Comparison of ENCODE assay signal across 26 mouse cellular contexts in genomic region chr2:127787226-127787625, GRCm38 (mm10). TPM values are rescaled to one million over a fixed set of nuclear protein-coding genes. Genes with fewer than 3 reads are reported as not detected.
DNase-seq lines count a peak whose midpoint lies in the region; ATAC-seq lines count a peak whose summit lies in the region.
"Had no signal": no experiment of that assay in that cellular context is flagged by ENCODE, and none has a peak within 500 bp of the region (broad histone marks: within the 10 kb centered on the region; RNA-seq: fewer than 3 reads in every experiment).

No protein-coding gene starts in this region.

- no peak for ATAC-seq in cerebellum, adult (ENCODE audit: insufficient number of reproducible peaks, low FRiP score, low TSS enrichment)
- no peak for ATAC-seq in midbrain, embryonic 11.5 days (ENCODE audit: low FRiP score)
- ATAC-seq: CD4-positive, CD25-positive, alpha-beta regulatory T cell, adult 4 months; forebrain, embryonic 14.5 days; forebrain, embryonic 16.5 days; Patski had no signal

- H3K36me3 ChIP-seq in midbrain, embryonic 11.5 days (ENCODE audit: control insufficient read depth, insufficient read depth, low read length) = no peaks in the 10 kb centered on the region
- no peaks in the 10 kb centered on the region for H3K36me3 ChIP-seq in midbrain, embryonic 10.5 days
- H3K36me3 ChIP-seq: embryonic facial prominence, embryonic 13.5 days; embryonic facial prominence, embryonic 15.5 days; forebrain, embryonic 10.5 days; forebrain, embryonic 12.5 days had no signal

- no peak overlapping the region for H3K4me3 ChIP-seq in midbrain, embryonic 11.5 days (ENCODE audit: low read depth, low read length)
- H3K4me3 ChIP-seq in midbrain, embryonic 10.5 days = no peak overlapping the region
- H3K4me3 ChIP-seq: embryonic facial prominence, embryonic 13.5 days; embryonic facial prominence, embryonic 15.5 days; erythroblast, embryonic 14.5 days; forebrain, embryonic 12.5 days had no signal

- WGBS in midbrain, embryonic 11.5 days = 92% methylated on average over 5 of the region's 5 CpGs
- WGBS in midbrain, embryonic 10.5 days = 92% methylated on average over 5 of the region's 5 CpGs

- peaks cover 12% of the 10 kb centered on the region for H3K4me1 ChIP-seq in midbrain, embryonic 11.5 days (ENCODE audit: control insufficient read depth, insufficient read depth, low read length)
- H3K4me1 ChIP-seq in midbrain, embryonic 10.5 days = peaks cover 38% of the 10 kb centered on the region

- DNase-seq in cerebellum, adult 9-11 months = peak; percentile 10
- peak; percentile 53 for DNase-seq in midbrain, embryonic 11.5 days (ENCODE audit: low spot score, missing footprints)
- no peak for DNase-seq in midbrain, embryonic 10.5 days (ENCODE audit: low spot score)
- DNase-seq in 416B (ENCODE audit: low read depth) = peak; percentile 6
- no peak for DNase-seq in T-cell, adult 2 months (ENCODE audit: low spot score)
- DNase-seq: adrenal gland, adult 2 months; adrenal gland, postnatal 10 days; adrenal gland, postnatal 25 days; B cell, adult 2 months; cerebellum, adult 18-20 months; cerebellum, adult 8-10 months; cerebellum, postnatal 14 days; cerebellum, postnatal 36 days; embryo, embryonic 11 days had no signal

- H3K27me3 ChIP-seq in midbrain, embryonic 11.5 days (ENCODE audit: control insufficient read depth, insufficient read depth, low read length) = no peaks in the 10 kb centered on the region
- H3K27me3 ChIP-seq in midbrain, embryonic 10.5 days (ENCODE audit: low read depth, poor library complexity, severe bottlenecking) = no peaks in the 10 kb centered on the region
- H3K27me3 ChIP-seq: CH12.LX; embryonic facial prominence, embryonic 13.5 days; embryonic facial prominence, embryonic 15.5 days; forebrain, embryonic 12.5 days; Patski had no signal

- H3K4me2 ChIP-seq in midbrain, embryonic 11.5 days = no peak overlapping the region
- H3K4me2 ChIP-seq: embryonic facial prominence, embryonic 15.5 days had no signal

- H3K27ac ChIP-seq in midbrain, embryonic 11.5 days (ENCODE audit: low read depth, low read length) = no peak overlapping the region
- H3K27ac ChIP-seq in midbrain, embryonic 10.5 days (replicated peaks) = no peak overlapping the region
- H3K27ac ChIP-seq: embryonic facial prominence, embryonic 13.5 days; embryonic facial prominence, embryonic 15.5 days; forebrain, embryonic 10.5 days; forebrain, embryonic 12.5 days had no signal

- H3K9ac ChIP-seq in midbrain, embryonic 11.5 days (ENCODE audit: low read length) = no peak overlapping the region
- H3K9ac ChIP-seq: embryonic facial prominence, embryonic 13.5 days; embryonic facial prominence, embryonic 15.5 days; forebrain, embryonic 12.5 days had no signal

- H3K9me3 ChIP-seq in midbrain, embryonic 11.5 days (ENCODE audit: control insufficient read depth, low read length) = no peaks in the 10 kb centered on the region
- no peaks in the 10 kb centered on the region for H3K9me3 ChIP-seq in midbrain, embryonic 10.5 days (replicated peaks)
- H3K9me3 ChIP-seq: embryonic facial prominence, embryonic 13.5 days; embryonic facial prominence, embryonic 15.5 days; forebrain, embryonic 10.5 days; forebrain, embryonic 12.5 days; G1E had no signal

RNA-seq across cellular contexts. Expression of gene Nphp1, which starts 1.5 kb away (rescaled TPM):
- 35.5 and 36.5 TPM in 2 replicates for polyA plus RNA-seq in midbrain, embryonic 11.5 days (2014; fragmentation: Nextera tagmentation; extraction: Ambion mirVana)
- polyA plus RNA-seq in midbrain, embryonic 10.5 days (2016; fragmentation: Nextera tagmentation; extraction: Ambion mirVana) = 42.2 and 45.1 TPM in 2 replicates

RNA-seq across cellular contexts. Expression of gene Mtln, which starts 5.1 kb away (rescaled TPM):
- 30.1 and 30.8 TPM in 2 replicates for polyA plus RNA-seq in midbrain, embryonic 11.5 days (2014; fragmentation: Nextera tagmentation; extraction: Ambion mirVana)
- polyA plus RNA-seq in midbrain, embryonic 10.5 days (2016; fragmentation: Nextera tagmentation; extraction: Ambion mirVana) = 26.5 and 30.3 TPM in 2 replicates

RNA-seq across cellular contexts. Expression of gene Bub1, which starts 44.4 kb away (rescaled TPM):
- polyA plus RNA-seq in midbrain, embryonic 11.5 days (2014; fragmentation: Nextera tagmentation; extraction: Ambion mirVana) = 33.7 and 37.5 TPM in 2 replicates
- 100 and 109 TPM in 2 replicates for polyA plus RNA-seq in midbrain, embryonic 10.5 days (2016; fragmentation: Nextera tagmentation; extraction: Ambion mirVana)

RNA-seq across cellular contexts. Expression of gene Acoxl, which starts 51.5 kb away (rescaled TPM):
- 0.18 TPM in 1 of 2 replicates, not detected in the other for polyA plus RNA-seq in midbrain, embryonic 11.5 days (2014; fragmentation: Nextera tagmentation; extraction: Ambion mirVana)
- 0.05 and 0.07 TPM in 2 replicates for polyA plus RNA-seq in midbrain, embryonic 10.5 days (2016; fragmentation: Nextera tagmentation; extraction: Ambion mirVana)
- polyA plus RNA-seq: embryonic facial prominence, embryonic 13.5 days; erythroblast, embryonic 14.5 days; forebrain, embryonic 14.5 days; forebrain, embryonic 16.5 days had no signal

RNA-seq across cellular contexts. Expression of gene Mall, which starts 57.5 kb away (rescaled TPM):
- 0.61 and 0.77 TPM in 2 replicates for polyA plus RNA-seq in midbrain, embryonic 11.5 days (2014; fragmentation: Nextera tagmentation; extraction: Ambion mirVana)
- polyA plus RNA-seq in midbrain, embryonic 10.5 days (2016; fragmentation: Nextera tagmentation; extraction: Ambion mirVana) = 0.56 and 0.93 TPM in 2 replicates
- polyA plus RNA-seq: CD4-positive, CD25-positive, alpha-beta regulatory T cell, adult 4 months; erythroblast, embryonic 14.5 days; G1E had no signal

Comparison
In these comparisons a context has a peak if more than half of its experiments do, and no peak if none do; other contexts are left out.
1. DNase-seq: peak in cerebellum, adult 9-11 months (single experiment), midbrain, embryonic 11.5 days (single experiment) and 416B (single experiment); none in midbrain, embryonic 10.5 days (single experiment) and T-cell, adult 2 months (single experiment).